Mouse (Mus musculus): ENCODE measurements around the gene Irgc1. TPM values are rescaled to one million over a fixed set of nuclear protein-coding genes. Genes with fewer than 3 reads are reported as not detected.

Gene Irgc1
- polyA plus RNA-seq, 2 experiments = not detected

DNA sequence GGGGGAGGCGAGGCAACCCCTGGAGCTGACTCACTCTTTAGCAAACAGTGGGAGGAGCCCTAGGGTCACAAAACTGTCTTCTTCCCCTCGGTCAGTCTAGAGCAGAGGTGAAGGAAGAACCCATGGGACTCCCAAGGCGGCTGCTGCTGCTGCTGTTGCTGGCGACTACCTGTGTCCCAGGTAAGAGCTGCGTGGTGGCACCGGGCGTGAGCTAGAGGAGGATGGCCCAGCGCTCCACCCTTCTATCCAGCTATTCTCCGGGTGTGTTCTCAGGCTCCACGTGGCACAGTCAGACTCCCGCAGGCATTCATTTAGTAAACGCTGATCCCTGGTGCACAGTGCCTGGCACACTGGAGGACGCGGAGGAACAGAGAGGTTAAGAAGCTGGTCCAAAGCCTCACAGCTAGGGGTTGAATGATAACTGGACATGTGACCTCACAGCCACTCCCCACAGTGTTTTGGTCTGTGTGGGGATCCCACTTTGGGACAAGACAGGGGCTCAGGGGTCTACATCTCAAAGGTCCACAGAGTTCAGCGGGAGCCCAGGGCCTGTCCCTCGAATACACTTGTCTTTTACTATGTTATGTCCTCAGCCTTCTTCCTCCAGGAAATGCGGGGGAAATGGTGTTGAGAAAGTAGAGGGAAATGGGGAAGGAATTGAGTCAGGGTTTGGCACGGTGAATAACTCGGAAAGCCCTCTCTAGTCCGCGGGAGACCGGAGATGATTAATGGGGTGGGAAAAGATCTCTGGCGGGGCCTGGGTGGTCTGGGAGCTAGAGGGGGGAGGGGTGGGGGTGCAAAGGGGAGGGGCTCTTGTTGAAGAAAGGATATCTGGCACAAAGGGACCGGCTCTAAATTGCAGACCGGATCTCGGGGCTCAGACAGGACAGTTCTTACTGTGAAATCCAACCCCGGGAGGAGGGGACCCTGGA is 10.6 kb upstream of the Irgc1 start, which contains the start of gene Plaur:
Gene Plaur, plus strand, starts transcription at position 97 of the 932 bp plus-strand sequence.
- 3% methylated on average over 27 of the region's 27 CpGs for whole genome bisulfite sequencing
- no peak within 1 kb of the TSS for H3K27ac ChIP-seq (replicated peaks; ENCODE audit: low read depth, low read length)
- peak within 1 kb of the TSS; percentile 41 for H3K4me2 ChIP-seq (replicated peaks; ENCODE audit: low read depth, low read length, severe bottlenecking)
- no peaks in the 10 kb centered on the region for H3K27me3 ChIP-seq (ENCODE audit: control insufficient read depth, insufficient read depth, low read length)
- peaks cover 4% of the 10 kb centered on the region; the same call in 1 of the 2 replicates for H3K4me1 ChIP-seq (ENCODE audit: control insufficient read depth, insufficient read depth, low read length)
- H3K4me3 ChIP-seq (replicated peaks; ENCODE audit: low read length) = peak within 1 kb of the TSS; percentile 15
- ATAC-seq (ENCODE audit: low FRiP score, low read depth) (peak; percentile 45), DNase-seq (ENCODE audit: low spot score) (peak; percentile 38)
- TF ChIP-seq POLR2A (IDR thresholded peaks at IDR 0.05; ENCODE audit: borderline replicate concordance, extremely low read depth, insufficient read depth, insufficient read length) = no peak
- no peaks in the 10 kb centered on the region for H3K36me3 ChIP-seq (ENCODE audit: control insufficient read depth, insufficient read depth, low read length)
- H3K9ac ChIP-seq (ENCODE audit: low read depth, low read length, severe bottlenecking) = 0 out of 2 replicates have a peak within 1 kb of the TSS, but pooled peaks have one; percentile 8
- H3K9me3 ChIP-seq (ENCODE audit: control insufficient read depth, low read length) = no peaks in the 10 kb centered on the region

DNA sequence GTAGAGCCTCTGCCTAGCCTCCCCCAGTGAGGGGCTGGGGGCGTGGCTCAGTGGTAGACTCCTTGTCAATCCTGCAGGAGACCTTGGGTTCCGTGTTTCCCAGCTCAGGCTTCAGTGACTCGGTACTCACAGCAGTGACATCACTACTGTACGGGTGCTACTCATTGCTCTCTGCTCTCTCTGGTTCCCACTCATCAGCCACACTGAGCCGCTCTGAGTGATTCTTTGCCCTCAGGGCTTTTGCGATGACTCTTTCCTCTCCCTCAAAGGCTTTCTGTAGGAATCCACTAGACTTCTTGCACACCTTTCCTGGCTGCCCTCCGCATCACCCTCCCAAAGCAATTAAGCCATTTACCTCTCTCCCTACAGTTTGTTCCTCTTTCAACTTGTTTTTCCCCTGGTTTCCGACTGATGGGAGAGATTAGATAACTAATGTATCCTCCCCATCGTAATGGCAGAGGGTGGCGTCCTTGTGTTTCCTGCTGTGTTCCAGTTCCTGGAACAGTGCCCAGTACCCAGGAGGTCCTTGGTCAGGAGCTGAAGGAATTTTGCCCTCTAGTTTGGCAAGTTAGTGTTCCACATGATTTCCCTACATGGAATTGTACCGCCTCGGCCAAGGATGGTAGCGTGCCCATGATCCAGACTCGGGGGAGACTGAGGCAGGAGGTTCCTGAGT is 9.4 kb upstream of the Irgc1 start:
- H3K27ac ChIP-seq (replicated peaks; ENCODE audit: low read depth, low read length) = no peak overlapping the region
- no peak overlapping the region for H3K4me3 ChIP-seq (replicated peaks; ENCODE audit: low read length)
- peaks cover 4% of the 10 kb centered on the region; the same call in 1 of the 2 replicates for H3K4me1 ChIP-seq (ENCODE audit: control insufficient read depth, insufficient read depth, low read length)
- H3K4me2 ChIP-seq (replicated peaks; ENCODE audit: low read depth, low read length, severe bottlenecking) = no peak overlapping the region
- no peaks in the 10 kb centered on the region for H3K27me3 ChIP-seq (ENCODE audit: control insufficient read depth, insufficient read depth, low read length)
- no peak for TF ChIP-seq POLR2A (IDR thresholded peaks at IDR 0.05; ENCODE audit: borderline replicate concordance, extremely low read depth, insufficient read depth, insufficient read length)
- no peaks in the 10 kb centered on the region for H3K36me3 ChIP-seq (ENCODE audit: control insufficient read depth, insufficient read depth, low read length)
- H3K9ac ChIP-seq (ENCODE audit: low read depth, low read length, severe bottlenecking) = no peak overlapping the region
- no peak for ATAC-seq (ENCODE audit: low FRiP score, low read depth)
- DNase-seq (ENCODE audit: low spot score) = no peak
- H3K9me3 ChIP-seq (ENCODE audit: control insufficient read depth, low read length) = no peaks in the 10 kb centered on the region
- 59% methylated on average over 14 of the region's 14 CpGs for WGBS

DNA sequence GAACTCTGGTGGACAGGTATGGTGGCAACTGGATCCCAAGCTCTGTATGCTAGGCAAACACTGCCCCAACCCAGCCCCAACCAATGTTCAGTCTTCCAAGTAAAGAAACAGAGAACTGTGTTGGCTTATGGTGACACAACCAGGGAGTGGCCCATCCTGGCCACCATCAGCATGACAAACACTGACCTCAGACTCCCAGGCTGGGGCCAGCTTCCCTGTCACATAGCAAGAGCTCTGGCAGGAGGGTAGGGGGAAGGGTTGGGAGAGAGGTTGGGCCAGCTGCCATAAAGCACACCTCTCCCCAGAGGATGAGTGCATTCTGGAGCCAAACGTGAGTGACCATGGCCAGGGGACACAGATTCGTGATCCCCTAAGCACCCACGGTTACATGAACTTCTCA is 7.7 kb upstream of the Irgc1 start:
- Histone ChIP-seq H3K4me1 (ENCODE audit: control insufficient read depth, insufficient read depth, low read length) (peaks cover 4% of the 10 kb centered on the region; the same call in 1 of the 2 replicates), H3K4me3 (replicated peaks; ENCODE audit: low read length) (no peak overlapping the region), H3K4me2 (replicated peaks; ENCODE audit: low read depth, low read length, severe bottlenecking) (no peak overlapping the region), H3K36me3 (ENCODE audit: control insufficient read depth, insufficient read depth, low read length) (no peaks in the 10 kb centered on the region), H3K27me3 (ENCODE audit: control insufficient read depth, insufficient read depth, low read length) (no peaks in the 10 kb centered on the region), H3K27ac (replicated peaks; ENCODE audit: low read depth, low read length) (no peak overlapping the region), H3K9me3 (ENCODE audit: control insufficient read depth, low read length) (no peaks in the 10 kb centered on the region), H3K9ac (ENCODE audit: low read depth, low read length, severe bottlenecking) (no peak overlapping the region)
- WGBS = 49% methylated on average over 3 of the region's 3 CpGs
- DNase-seq (ENCODE audit: low spot score) (no peak), ATAC-seq (ENCODE audit: low FRiP score, low read depth) (no peak)
- no peak for TF ChIP-seq POLR2A (IDR thresholded peaks at IDR 0.05; ENCODE audit: borderline replicate concordance, extremely low read depth, insufficient read depth, insufficient read length)

DNA sequence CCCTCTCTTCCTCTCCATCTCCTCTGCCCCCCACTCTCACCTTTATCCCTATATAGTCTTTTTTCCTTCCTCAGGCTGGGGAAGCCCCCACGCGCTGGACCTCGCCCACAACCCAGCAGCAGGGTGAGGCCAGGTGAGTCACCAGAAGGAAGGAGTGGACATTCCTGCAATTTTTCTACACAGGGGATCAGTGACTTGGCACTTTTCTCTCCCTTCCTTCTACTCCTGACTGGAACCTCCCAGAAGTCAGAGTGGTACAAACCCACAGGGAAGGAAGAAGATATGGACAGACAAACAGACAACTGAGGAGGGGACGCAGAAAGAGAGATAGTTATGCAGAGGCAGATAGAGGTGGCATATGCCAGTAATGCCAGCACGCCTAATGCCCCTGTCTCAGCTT is 7.3 kb upstream of the Irgc1 start:
- no peaks in the 10 kb centered on the region for H3K36me3 ChIP-seq (ENCODE audit: control insufficient read depth, insufficient read depth, low read length)

DNA sequence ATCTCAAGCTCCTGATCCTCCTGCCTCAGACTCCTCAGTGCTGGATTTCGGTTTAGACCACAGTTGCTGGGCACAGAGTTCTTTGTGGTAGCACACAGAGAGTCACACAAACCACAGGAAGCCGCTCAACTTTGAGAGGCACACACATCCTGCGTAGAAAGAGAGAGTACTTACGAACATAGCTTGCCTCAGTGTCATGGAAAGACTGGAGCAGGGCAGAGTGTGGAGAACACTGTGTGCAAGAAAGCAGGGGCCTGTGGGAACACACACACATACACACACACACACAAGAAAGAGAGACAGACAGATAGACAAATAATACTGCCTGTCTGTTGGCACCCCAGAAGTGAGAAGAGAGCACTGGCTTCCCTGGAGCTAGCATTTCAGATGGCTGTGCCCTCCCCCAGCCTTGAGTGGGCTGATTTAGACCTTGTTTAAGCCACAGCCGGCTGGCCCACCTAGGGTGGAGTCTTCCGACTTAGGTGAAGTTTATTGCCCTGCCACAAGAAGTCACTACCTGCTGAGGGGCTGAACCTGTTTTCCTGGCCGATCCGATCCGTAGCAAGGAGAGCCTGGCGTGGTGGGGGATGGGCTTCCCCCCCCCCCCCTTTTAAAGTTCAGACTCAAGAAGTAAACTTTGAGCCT is 5.8 kb upstream of the Irgc1 start:
- Histone ChIP-seq H3K9ac (ENCODE audit: low read depth, low read length, severe bottlenecking) (no peak overlapping the region), H3K36me3 (ENCODE audit: control insufficient read depth, insufficient read depth, low read length) (no peaks in the 10 kb centered on the region), H3K4me1 (ENCODE audit: control insufficient read depth, insufficient read depth, low read length) (peaks cover 4% of the 10 kb centered on the region; the same call in 1 of the 2 replicates), H3K27ac (replicated peaks; ENCODE audit: low read depth, low read length) (no peak overlapping the region), H3K4me3 (replicated peaks; ENCODE audit: low read length) (no peak overlapping the region), H3K27me3 (ENCODE audit: control insufficient read depth, insufficient read depth, low read length) (no peaks in the 10 kb centered on the region), H3K9me3 (ENCODE audit: control insufficient read depth, low read length) (no peaks in the 10 kb centered on the region), H3K4me2 (replicated peaks; ENCODE audit: low read depth, low read length, severe bottlenecking) (no peak overlapping the region)
- WGBS = 50% methylated on average over 10 of the region's 10 CpGs
- no peak for TF ChIP-seq POLR2A (IDR thresholded peaks at IDR 0.05; ENCODE audit: borderline replicate concordance, extremely low read depth, insufficient read depth, insufficient read length)
- no peak for DNase-seq (ENCODE audit: low spot score)
- no peak for ATAC-seq (ENCODE audit: low FRiP score, low read depth)

More for the DNA sequence above, 7.3 kb upstream of the Irgc1 start:
- H3K4me3 ChIP-seq (replicated peaks; ENCODE audit: low read length) = no peak overlapping the region
- WGBS = 84% methylated on average over 5 of the region's 5 CpGs
- H3K27me3 ChIP-seq (ENCODE audit: control insufficient read depth, insufficient read depth, low read length) = no peaks in the 10 kb centered on the region
- TF ChIP-seq POLR2A (IDR thresholded peaks at IDR 0.05; ENCODE audit: borderline replicate concordance, extremely low read depth, insufficient read depth, insufficient read length) = no peak
- H3K4me1 ChIP-seq (ENCODE audit: control insufficient read depth, insufficient read depth, low read length) = peaks cover 4% of the 10 kb centered on the region; the same call in 1 of the 2 replicates
- DNase-seq (ENCODE audit: low spot score) (no peak), ATAC-seq (ENCODE audit: low FRiP score, low read depth) (no peak)
- H3K9ac ChIP-seq (ENCODE audit: low read depth, low read length, severe bottlenecking) = no peak overlapping the region
- H3K27ac ChIP-seq (replicated peaks; ENCODE audit: low read depth, low read length) = no peak overlapping the region
- H3K4me2 ChIP-seq (replicated peaks; ENCODE audit: low read depth, low read length, severe bottlenecking) = no peak overlapping the region
- no peaks in the 10 kb centered on the region for H3K9me3 ChIP-seq (ENCODE audit: control insufficient read depth, low read length)
